Mouse (Mus musculus) bone marrow macrophage, adult 2 months (primary cell): ENCODE measurements around the gene Ano7.

ENCODE experiments used
- CTCF ChIP-seq: IDR thresholded peaks from 2 replicates; pipeline ENCODE4 v1.5.1; 2012; ENCODE audit warnings: low read depth, mild to moderate bottlenecking, low read length, moderate library complexity
- POLR2A ChIP-seq: IDR thresholded peaks from 2 replicates; pipeline ENCODE4 v1.6.1; 2012; ENCODE audit warnings: mild to moderate bottlenecking, low read depth, low read length, borderline replicate concordance

DNA sequence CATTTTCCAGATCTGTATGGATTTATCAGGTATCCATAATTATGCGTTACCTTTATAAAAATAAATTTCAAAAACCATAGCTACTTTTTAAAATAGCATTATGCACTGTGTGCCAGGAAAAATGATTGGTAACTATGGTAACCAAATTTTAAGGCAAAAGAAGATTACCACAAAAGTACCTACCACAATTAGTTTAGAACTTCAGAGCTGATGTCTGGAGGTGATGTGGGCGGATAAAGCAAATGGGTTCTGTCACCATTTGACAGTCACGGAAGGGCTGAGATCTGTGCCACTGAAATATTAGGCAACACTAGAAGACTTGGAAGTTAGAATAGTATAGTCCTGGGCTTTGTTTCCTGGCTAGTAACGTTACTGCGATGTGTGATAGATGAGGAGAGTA, 26.6 kb upstream of the Ano7 start:
- TF ChIP-seq CTCF: no peak
- TF ChIP-seq POLR2A: no peak
